Mouse (Mus musculus) myocyte (in vitro differentiated cells): Measurements from ENCODE around the gene Tcf7l1. TPM values are rescaled to one million over a fixed set of nuclear protein-coding genes. Genes with fewer than 3 reads are reported as not detected.
A peak's percentile ranks its signal among the peaks of the same experiment; 100 is the strongest.

Source experiments
- H3K27me3 ChIP-seq: one replicate; pipeline ENCODE4 v1.6.1; 2011; ENCODE audit not compliant: control insufficient read depth, insufficient read depth, insufficient read length
- H3K36me3 ChIP-seq: one replicate; pipeline ENCODE4 v1.6.1; 2011; ENCODE audit not compliant: control insufficient read depth, insufficient read depth
- H3K4me2 ChIP-seq: one replicate; pipeline ENCODE4 v1.6.1; 2011; ENCODE audit warnings: low read depth, control low read depth
- H3K4me3 ChIP-seq: one replicate; pipeline ENCODE4 v1.5.1; 2011; ENCODE audit warnings: mild to moderate bottlenecking, control low read depth, moderate library complexity
- H3K79me2 ChIP-seq: one replicate; pipeline ENCODE4 v1.6.1; 2011; ENCODE audit not compliant: control insufficient read depth, insufficient read depth
- H3ac ChIP-seq: one replicate; pipeline ENCODE4 v1.6.1; 2011; ENCODE audit not compliant: control insufficient read depth, insufficient read length
- CEBPB ChIP-seq: IDR thresholded peaks from 2 replicates; pipeline ENCODE4 v1.6.1; 2011; ENCODE audit warnings: mild to moderate bottlenecking, moderate library complexity; ENCODE audit not compliant: poor library complexity, insufficient read depth, severe bottlenecking
- E2F4 ChIP-seq: IDR thresholded peaks from one replicate; pipeline ENCODE4 v1.6.1; 2011; ENCODE audit warnings: mild to moderate bottlenecking, control low read depth, moderate library complexity; ENCODE audit not compliant: insufficient read depth
- MAX ChIP-seq: IDR thresholded peaks from one replicate; pipeline ENCODE4 v1.6.1; 2011; ENCODE audit warnings: low read depth, mild to moderate bottlenecking, control low read depth
- MYOD1 ChIP-seq, 3 experiments: IDR thresholded peaks; one replicate each; pipeline ENCODE4 v1.6.1; 2011; ENCODE audit warnings: control low read depth in 2 of 3, low read depth in 2 of 3, mild to moderate bottlenecking in 2 of 3, moderate library complexity in 1 of 3; ENCODE audit not compliant: insufficient read length in 2 of 3, control insufficient read depth in 1 of 3
- MYOG ChIP-seq, 3 experiments: IDR thresholded peaks; one replicate each; pipeline ENCODE4 v1.6.1; 2011; ENCODE audit warnings: control low read depth in 2 of 3, low read depth in 2 of 3, mild to moderate bottlenecking in 2 of 3; ENCODE audit not compliant: insufficient read length in 2 of 3, control insufficient read depth in 1 of 3, insufficient read depth in 1 of 3
- POLR2A ChIP-seq: IDR thresholded peaks from one replicate; pipeline ENCODE4 v1.6.1; 2011; ENCODE audit warnings: low read depth, mild to moderate bottlenecking, control low read depth, moderate library complexity; ENCODE audit not compliant: insufficient read length
- POLR2AphosphoS2 ChIP-seq: IDR thresholded peaks from one replicate; pipeline ENCODE4 v1.6.1; 2011; ENCODE audit warnings: low read depth, control low read depth; ENCODE audit not compliant: insufficient read length
- REST ChIP-seq: IDR thresholded peaks from one replicate; pipeline ENCODE4 v1.6.1; 2011; ENCODE audit warnings: mild to moderate bottlenecking, control low read depth, moderate library complexity; ENCODE audit not compliant: insufficient read depth, insufficient read length
- SRF ChIP-seq: IDR thresholded peaks from one replicate; pipeline ENCODE4 v1.6.1; 2011; ENCODE audit warnings: low read depth; ENCODE audit not compliant: control insufficient read depth, insufficient read length
- TCF12 ChIP-seq: IDR thresholded peaks from one replicate; pipeline ENCODE4 v1.6.1; 2011; ENCODE audit warnings: mild to moderate bottlenecking, control low read depth; ENCODE audit not compliant: poor library complexity, insufficient read depth, severe bottlenecking
- TCF3 ChIP-seq: IDR thresholded peaks from one replicate; pipeline ENCODE4 v1.6.1; 2011; ENCODE audit warnings: low read depth, control low read depth; ENCODE audit not compliant: insufficient read length
- USF1 ChIP-seq: IDR thresholded peaks from one replicate; pipeline ENCODE4 v1.6.1; 2011; ENCODE audit warnings: low read depth, mild to moderate bottlenecking, control low read depth, moderate library complexity
- polyA plus RNA-seq: library from polyadenylated mRNA; unstranded; fragments of >200 nt; fragmentation: generic; extraction: Trizol; gene quantifications from one replicate; pipeline ENCODE4 v1.2.1, GENCODE M21; 2012; ENCODE audit warnings: missing spikeins

Tcf7l1 gene
- polyA plus RNA-seq, 1 experiment: 13.3 TPM

DNA sequence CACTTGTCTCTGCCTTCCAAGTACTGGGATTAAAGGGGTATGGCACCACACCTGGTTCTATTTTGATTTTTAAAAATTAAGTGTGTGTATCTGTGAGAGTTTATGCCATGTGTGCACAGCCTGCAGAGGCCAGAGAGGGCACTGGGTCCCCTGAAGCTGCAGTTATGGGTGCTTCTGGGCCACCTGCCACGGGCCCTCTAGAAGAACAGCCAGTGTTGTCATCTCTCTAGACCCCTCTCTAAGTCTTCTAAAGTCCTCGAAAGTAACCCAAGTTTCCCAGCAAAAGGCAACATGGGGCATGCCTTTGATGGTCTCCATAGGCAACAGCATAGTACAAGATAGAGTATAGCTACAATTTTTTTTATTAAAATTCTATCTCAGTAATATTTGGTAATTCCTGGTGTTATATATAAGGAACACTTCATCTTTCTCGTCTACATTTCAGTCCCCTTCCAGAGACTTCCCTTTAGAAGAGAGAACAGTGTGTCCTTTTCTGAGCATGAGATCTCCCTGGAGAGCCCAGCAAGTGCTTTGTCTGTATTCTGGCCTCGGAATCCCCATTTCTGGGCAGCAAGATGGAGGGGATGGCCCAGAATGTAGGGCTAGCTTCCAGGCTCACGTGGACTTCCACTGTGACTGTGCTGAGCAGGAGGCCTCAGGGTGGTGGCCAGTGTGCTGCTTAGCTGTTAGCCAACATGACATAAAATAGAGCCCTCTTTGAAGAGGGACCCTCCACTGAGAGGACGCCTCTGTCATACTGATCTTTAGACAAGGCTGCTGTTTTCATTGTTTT is 195.8 kb downstream of the Tcf7l1 start:
- H3K4me3 ChIP-seq: no peak overlapping the region
- no peaks in the 10 kb centered on the region for H3K79me2 ChIP-seq
- H3K4me2 ChIP-seq: no peak overlapping the region
- H3K36me3 ChIP-seq: no peaks in the 10 kb centered on the region
- no peak overlapping the region for H3ac ChIP-seq
- no peaks in the 10 kb centered on the region for H3K27me3 ChIP-seq
- TF ChIP-seq USF1 (no peak), REST (no peak), POLR2AphosphoS2 (no peak), CEBPB (no peak), TCF3 (no peak), MAX (no peak), POLR2A (no peak), E2F4 (no peak), MYOD1 (IDR thresholded peaks at IDR 0.05; ENCODE audit: control insufficient read depth in 1 of 3, insufficient read length in 2 of 3, low read depth in 2 of 3) (no peak), TCF12 (no peak), SRF (no peak), MYOG (IDR thresholded peaks at IDR 0.05; ENCODE audit: control insufficient read depth in 1 of 3, insufficient read depth in 1 of 3, insufficient read length in 2 of 3, low read depth in 2 of 3) (no peak)

DNA sequence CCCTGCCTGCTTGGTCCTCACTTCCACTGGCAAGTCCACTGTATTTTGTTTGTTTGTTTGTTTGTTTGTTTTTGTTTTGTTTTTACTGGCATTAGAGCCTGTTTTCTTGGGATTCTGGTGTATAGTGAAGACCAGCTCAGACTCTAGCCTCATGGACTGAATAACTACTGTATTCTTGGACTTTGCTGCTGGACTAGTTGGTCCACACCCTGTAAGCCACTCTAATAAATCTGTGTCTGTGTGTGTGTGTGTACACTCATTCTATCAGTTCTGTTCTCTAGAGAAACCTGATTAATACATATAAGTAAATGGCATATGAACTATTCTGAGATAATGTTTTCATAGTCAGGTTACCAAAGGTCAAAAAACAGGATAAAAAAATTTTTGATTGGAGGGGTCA is 198.9 kb downstream of the Tcf7l1 start:
- no peak overlapping the region for H3K4me3 ChIP-seq
- H3K79me2 ChIP-seq: no peaks in the 10 kb centered on the region
- H3K36me3 ChIP-seq: no peaks in the 10 kb centered on the region
- no peak overlapping the region for H3ac ChIP-seq
- H3K4me2 ChIP-seq: no peak overlapping the region
- H3K27me3 ChIP-seq: no peaks in the 10 kb centered on the region
- TF ChIP-seq POLR2AphosphoS2 (no peak), USF1 (no peak), REST (no peak), TCF12 (no peak), POLR2A (no peak), MYOG (IDR thresholded peaks at IDR 0.05; ENCODE audit: control insufficient read depth in 1 of 3, insufficient read depth in 1 of 3, insufficient read length in 2 of 3, low read depth in 2 of 3) (no peak), MAX (no peak), SRF (no peak), TCF3 (no peak), E2F4 (no peak), CEBPB (no peak), MYOD1 (IDR thresholded peaks at IDR 0.05; ENCODE audit: control insufficient read depth in 1 of 3, insufficient read length in 2 of 3, low read depth in 2 of 3) (no peak)

GRCm38 (mm10) chr6:72588307-72588706 is 200.7 kb downstream of the Tcf7l1 start:
- H3K4me3 ChIP-seq: no peak overlapping the region
- TF ChIP-seq MYOD1 (IDR thresholded peaks at IDR 0.05; ENCODE audit: control insufficient read depth in 1 of 3, insufficient read length in 2 of 3, low read depth in 2 of 3) (peak in 2 of 3 experiments; percentile 37 to 61), POLR2AphosphoS2 (no peak), USF1 (no peak), MYOG (IDR thresholded peaks at IDR 0.05; ENCODE audit: control insufficient read depth in 1 of 3, insufficient read depth in 1 of 3, insufficient read length in 2 of 3, low read depth in 2 of 3) (peak in 1 of 3 experiments; percentile 55), TCF3 (peak; percentile 50)
- H3K4me2 ChIP-seq: no peak overlapping the region
- no peaks in the 10 kb centered on the region for H3K27me3 ChIP-seq
- H3K79me2 ChIP-seq: no peaks in the 10 kb centered on the region
- no peak overlapping the region for H3ac ChIP-seq
- no peaks in the 10 kb centered on the region for H3K36me3 ChIP-seq

GRCm38 (mm10) chr6:72586701-72587100 is 202.4 kb downstream of the Tcf7l1 start:
- Histone ChIP-seq H3K4me2 (no peak overlapping the region), H3K36me3 (no peaks in the 10 kb centered on the region), H3K27me3 (no peaks in the 10 kb centered on the region), H3K4me3 (no peak overlapping the region), H3K79me2 (no peaks in the 10 kb centered on the region), H3ac (no peak overlapping the region)
- no peak for TF ChIP-seq SRF

- no peak overlapping the region for H3K4me2 ChIP-seq
- no peaks in the 10 kb centered on the region for H3K36me3 ChIP-seq
- H3K27me3 ChIP-seq: no peaks in the 10 kb centered on the region
- no peak overlapping the region for H3ac ChIP-seq
- H3K79me2 ChIP-seq: no peaks in the 10 kb centered on the region
- TF ChIP-seq MAX (no peak), TCF12 (no peak), POLR2AphosphoS2 (no peak), TCF3 (no peak)
- no peak overlapping the region for H3K4me3 ChIP-seq
Measured at GRCm38 (mm10) chr6:72584154-72584553, 204.9 kb downstream of the Tcf7l1 start.
